Mouse (Mus musculus) olfactory bulb, adult 2 months (tissue): ENCODE measurements around the gene Nav2.

Experiments
- CTCF ChIP-seq: fragments of 200-500 bp; IDR thresholded peaks from 2 replicates; pipeline ENCODE4 v1.5.1; 2012; ENCODE audit warnings: low read depth, mild to moderate bottlenecking, low read length, moderate library complexity; ENCODE audit not compliant: insufficient read depth
- POLR2A ChIP-seq: fragments of 200-500 bp; IDR thresholded peaks from 2 replicates; pipeline ENCODE4 v1.6.1; 2012; ENCODE audit warnings: mild to moderate bottlenecking, low read depth, low read length, moderate library complexity; ENCODE audit not compliant: insufficient read depth

GRCm38 (mm10) chr7:49181010-49181409, 272.5 kb downstream of the Nav2 start:
- no peak for TF ChIP-seq POLR2A
- no peak for TF ChIP-seq CTCF
